Mouse (Mus musculus): ENCODE measurements around the gene Papss2. TPM values are rescaled to one million over a fixed set of nuclear protein-coding genes. Genes with fewer than 3 reads are reported as not detected.

The Papss2 gene
- total and polyA plus RNA-seq, 2 experiments from 2014 or later = 1.8 to 5.9 TPM

GRCm38 (mm10) chr19:32712588-32713042 is 117.0 kb downstream of the Papss2 start:
- WGBS = 1% methylated on average over 11 of the region's 11 CpGs
- H3K27me3 ChIP-seq (ENCODE audit: insufficient read depth, low read length) = no peaks in the 10 kb centered on the region
- H3K27ac ChIP-seq (ENCODE audit: low read depth, low read length) = peak overlapping the region; percentile 93
- no peaks in the 10 kb centered on the region for H3K36me3 ChIP-seq (ENCODE audit: insufficient read depth, low read length)
- peak overlapping the region; percentile 98 for H3K4me3 ChIP-seq (ENCODE audit: low read depth, low read length)
- H3K9ac ChIP-seq (replicated peaks; ENCODE audit: low read length, poor library complexity, severe bottlenecking) = peak overlapping the region; percentile 99
- H3K4me1 ChIP-seq (ENCODE audit: insufficient read depth, low read length) = no peaks in the 10 kb centered on the region
- H3K9me3 ChIP-seq (ENCODE audit: low read length) = no peaks in the 10 kb centered on the region
- ATAC-seq (ENCODE audit: low FRiP score) (peak; percentile 92), DNase-seq (ENCODE audit: low spot score) (peak; percentile 94)
- peak overlapping the region; percentile 76 for H3K4me2 ChIP-seq (ENCODE audit: low read depth, low read length, poor library complexity, severe bottlenecking)
- TF ChIP-seq CTCF (IDR thresholded peaks at IDR 0.05) = peak; percentile 64

GRCm38 (mm10) chr19:32713471-32713870 is 117.9 kb downstream of the Papss2 start:
- Histone ChIP-seq H3K4me1 (ENCODE audit: insufficient read depth, low read length) (no peaks in the 10 kb centered on the region), H3K27me3 (ENCODE audit: insufficient read depth, low read length) (no peaks in the 10 kb centered on the region), H3K9ac (replicated peaks; ENCODE audit: low read length, poor library complexity, severe bottlenecking) (no peak overlapping the region), H3K27ac (ENCODE audit: low read depth, low read length) (no peak overlapping the region), H3K4me3 (ENCODE audit: low read depth, low read length) (no peak overlapping the region), H3K36me3 (ENCODE audit: insufficient read depth, low read length) (no peaks in the 10 kb centered on the region), H3K4me2 (ENCODE audit: low read depth, low read length, poor library complexity, severe bottlenecking) (no peak overlapping the region), H3K9me3 (ENCODE audit: low read length) (no peaks in the 10 kb centered on the region)
- no peak for ATAC-seq (ENCODE audit: low FRiP score)
- no peak for TF ChIP-seq CTCF (IDR thresholded peaks at IDR 0.05)
- DNase-seq (ENCODE audit: low spot score) = no peak
- WGBS = 69% methylated on average over 3 of the region's 3 CpGs

- Histone ChIP-seq H3K27me3 (ENCODE audit: insufficient read depth, low read length) (no peaks in the 10 kb centered on the region), H3K4me3 (ENCODE audit: low read depth, low read length) (no peak overlapping the region), H3K9ac (replicated peaks; ENCODE audit: low read length, poor library complexity, severe bottlenecking) (no peak overlapping the region), H3K36me3 (ENCODE audit: insufficient read depth, low read length) (no peaks in the 10 kb centered on the region), H3K4me2 (ENCODE audit: low read depth, low read length, poor library complexity, severe bottlenecking) (no peak overlapping the region), H3K27ac (ENCODE audit: low read depth, low read length) (no peak overlapping the region), H3K4me1 (ENCODE audit: insufficient read depth, low read length) (no peaks in the 10 kb centered on the region), H3K9me3 (ENCODE audit: low read length) (no peaks in the 10 kb centered on the region)
- WGBS = 1% methylated on average over 3 of the region's 3 CpGs
- ATAC-seq (ENCODE audit: low FRiP score) (no peak), DNase-seq (ENCODE audit: low spot score) (peak; percentile 80)
- peak; percentile 91 for TF ChIP-seq CTCF (IDR thresholded peaks at IDR 0.05)
These were observed 119.6 kb downstream of the Papss2 start for GRCm38 (mm10) chr19:32715201-32715600.

GRCm38 (mm10) chr19:32715681-32716080 is 120.1 kb downstream of the Papss2 start:
- Histone ChIP-seq H3K27me3 (ENCODE audit: insufficient read depth, low read length) (no peaks in the 10 kb centered on the region), H3K4me1 (ENCODE audit: insufficient read depth, low read length) (no peaks in the 10 kb centered on the region), H3K9me3 (ENCODE audit: low read length) (no peaks in the 10 kb centered on the region), H3K9ac (replicated peaks; ENCODE audit: low read length, poor library complexity, severe bottlenecking) (no peak overlapping the region), H3K36me3 (ENCODE audit: insufficient read depth, low read length) (no peaks in the 10 kb centered on the region), H3K4me3 (ENCODE audit: low read depth, low read length) (no peak overlapping the region), H3K27ac (ENCODE audit: low read depth, low read length) (no peak overlapping the region), H3K4me2 (ENCODE audit: low read depth, low read length, poor library complexity, severe bottlenecking) (no peak overlapping the region)
- no peak for TF ChIP-seq CTCF (IDR thresholded peaks at IDR 0.05)
- no peak for ATAC-seq (ENCODE audit: low FRiP score)
- DNase-seq (ENCODE audit: low spot score) = no peak

Other genes starting within 250 kb of the Papss2 start
- gene Sgms1, start 206.1 kb upstream of the Papss2 start, total RNA-seq (2014; rRNA removed) = 28.4 and 32.3 TPM in 2 replicates
- gene Sgms1, start 206.1 kb upstream of the Papss2 start, polyA plus RNA-seq (2015; fragmentation: Nextera tagmentation; extraction: Ambion mirVana) = 17.4 and 21.3 TPM in 2 replicates
- gene Rpl9-ps6, start 129.2 kb upstream of the Papss2 start, total RNA-seq (2014; rRNA removed) = 39.8 and 71.7 TPM in 2 replicates
- gene Rpl9-ps6, start 129.2 kb upstream of the Papss2 start, polyA plus RNA-seq (2015; fragmentation: Nextera tagmentation; extraction: Ambion mirVana) = 48.9 and 51.6 TPM in 2 replicates
- 92.6 and 122 TPM in 2 replicates for gene Minpp1, start 110.0 kb upstream of the Papss2 start, total RNA-seq (2014; rRNA removed)
- gene Minpp1, start 110.0 kb upstream of the Papss2 start, polyA plus RNA-seq (2015; fragmentation: Nextera tagmentation; extraction: Ambion mirVana) = 63.1 and 70.2 TPM in 2 replicates
- 89.3 and 147 TPM in 2 replicates for gene Atad1, start 144.0 kb downstream of the Papss2 start, total RNA-seq (2014; rRNA removed)
- 107 and 108 TPM in 2 replicates for gene Atad1, start 144.0 kb downstream of the Papss2 start, polyA plus RNA-seq (2015; fragmentation: Nextera tagmentation; extraction: Ambion mirVana)
- 117 and 171 TPM in 2 replicates for gene Pten, start 161.7 kb downstream of the Papss2 start, total RNA-seq (2014; rRNA removed)
- gene Pten, start 161.7 kb downstream of the Papss2 start, polyA plus RNA-seq (2015; fragmentation: Nextera tagmentation; extraction: Ambion mirVana) = 12.6 and 14.0 TPM in 2 replicates

Measured in midbrain, postnatal 0 days (tissue).